Mouse (Mus musculus) forebrain, embryonic 11.5 days (tissue): ENCODE data around the gene Slc10a3. TPM values are rescaled to one million over a fixed set of nuclear protein-coding genes. Genes with fewer than 3 reads are reported as not detected.

Experiments
- polyA plus RNA-seq: library from polyadenylated mRNA; unstranded; fragments of >200 nt; fragmentation: Nextera tagmentation; extraction: Ambion mirVana; gene quantifications from 2 replicates; pipeline ENCODE4 v1.2.1, GENCODE M21; 2014

The Slc10a3 gene
- polyA plus RNA-seq, 1 experiment from 2014 or later, result 8.6 TPM

Other genes starting within 250 kb of the Slc10a3 start
- not detected in 2 replicates for gene Opn1mw, start 245.9 kb downstream of the Slc10a3 start, polyA plus RNA-seq
- 17.0 and 19.8 TPM in 2 replicates for gene Mecp2, start 238.0 kb downstream of the Slc10a3 start, polyA plus RNA-seq
- gene Tex28, start 205.5 kb downstream of the Slc10a3 start, polyA plus RNA-seq, result not detected in 2 replicates
- gene Tktl1, start 196.1 kb downstream of the Slc10a3 start, polyA plus RNA-seq, result 0.28 TPM in 1 of 2 replicates, not detected in the other
- gene Flna, start 123.5 kb downstream of the Slc10a3 start, polyA plus RNA-seq, result 242 and 249 TPM in 2 replicates
- gene Emd, start 118.7 kb downstream of the Slc10a3 start, polyA plus RNA-seq, result 27.0 and 28.0 TPM in 2 replicates
- 614 and 677 TPM in 2 replicates for gene Rpl10, start 102.5 kb downstream of the Slc10a3 start, polyA plus RNA-seq
- 58.1 and 64.3 TPM in 2 replicates for gene Taz, start 91.4 kb downstream of the Slc10a3 start, polyA plus RNA-seq
- 3.5 and 5.2 TPM in 2 replicates for gene Dnase1l1, start 91.0 kb downstream of the Slc10a3 start, polyA plus RNA-seq
- gene Atp6ap1, start 76.3 kb downstream of the Slc10a3 start, polyA plus RNA-seq, result 82.1 and 86.5 TPM in 2 replicates
- gene Gdi1, start 68.4 kb downstream of the Slc10a3 start, polyA plus RNA-seq, result 396 and 419 TPM in 2 replicates
- gene Fam50a, start 60.3 kb downstream of the Slc10a3 start, polyA plus RNA-seq, result 62.5 and 65.6 TPM in 2 replicates
- gene Plxna3, start 44.3 kb downstream of the Slc10a3 start, polyA plus RNA-seq, result 27.4 and 28.3 TPM in 2 replicates
- 118 and 121 TPM in 2 replicates for gene Lage3, start 19.7 kb downstream of the Slc10a3 start, polyA plus RNA-seq
- 72.8 and 72.9 TPM in 2 replicates for gene Ubl4a, start 131 bp downstream of the Slc10a3 start, polyA plus RNA-seq
- 27.3 and 27.6 TPM in 2 replicates for gene Fam3a, start 19.9 kb upstream of the Slc10a3 start, polyA plus RNA-seq
- gene Ikbkg, start 19.9 kb upstream of the Slc10a3 start, polyA plus RNA-seq, result 22.2 and 22.9 TPM in 2 replicates
- 55.7 and 59.8 TPM in 2 replicates for gene G6pdx, start 55.8 kb upstream of the Slc10a3 start, polyA plus RNA-seq
- gene Gm6880, start 108.0 kb upstream of the Slc10a3 start, polyA plus RNA-seq, result not detected in 2 replicates
- not detected in 2 replicates for gene Olfr1326-ps1, start 201.5 kb upstream of the Slc10a3 start, polyA plus RNA-seq
- gene Olfr1325, start 219.3 kb upstream of the Slc10a3 start, polyA plus RNA-seq, result not detected in 2 replicates